Mouse (Mus musculus) liver, embryonic 14.5 days (tissue): ENCODE results near the gene Tm9sf3.

Experiments
- CTCF ChIP-seq: IDR thresholded peaks from 2 replicates; pipeline ENCODE4 v1.5.1; 2016; ENCODE audit warnings: antibody characterized with exemption, low read depth, control low read depth
- EP300 ChIP-seq: IDR thresholded peaks from 2 replicates; pipeline ENCODE4 v1.6.1; 2016; ENCODE audit warnings: antibody characterized with exemption, low read depth

- no peak for TF ChIP-seq CTCF
- no peak for TF ChIP-seq EP300
Measured at GRCm38 (mm10) chr19:41206041-41206810, 57.6 kb downstream of the Tm9sf3 start.
